Mouse (Mus musculus): ENCODE results near the gene Eno2. TPM values are rescaled to one million over a fixed set of nuclear protein-coding genes. Genes with fewer than 3 reads are reported as not detected.
"Not testable (repeated sequence)": the region's sequence is repeated elsewhere in the genome, so short reads cannot be mapped to it uniquely, and the experiment has no call there.

The Eno2 gene
- polyA plus RNA-seq, 1 experiment from 2014 or later = 6.0 TPM

- no peaks in the 10 kb centered on the region for H3K27me3 ChIP-seq (replicated peaks)
These were observed 42.5 kb upstream of the Eno2 start for GRCm38 (mm10) chr6:124811701-124812560.

GRCm38 (mm10) chr6:124811403-124811665 is 41.9 kb upstream of the Eno2 start:
- Histone ChIP-seq H3K27me3 (replicated peaks) (no peaks in the 10 kb centered on the region), H3K4me2 (no peak overlapping the region), H3K27ac (ENCODE audit: poor library complexity, severe bottlenecking) (0 out of 2 replicates have a peak overlapping the region, but pooled peaks have one; percentile 99), H3K9ac (no peak overlapping the region), H3K9me3 (replicated peaks) (no peaks in the 10 kb centered on the region), H3K36me3 (peaks cover 43% of the 10 kb centered on the region), H3K4me3 (no peak overlapping the region), H3K4me1 (replicated peaks) (peaks cover 64% of the 10 kb centered on the region)
- WGBS = 76% methylated on average over 4 of the region's 4 CpGs
- no peak for ATAC-seq (ENCODE audit: insufficient number of reproducible peaks, low FRiP score)

More at GRCm38 (mm10) chr6:124811701-124812560, 42.5 kb upstream of the Eno2 start:
- no peaks in the 10 kb centered on the region for H3K9me3 ChIP-seq (replicated peaks)
- peak overlapping the region; percentile 99 for H3K27ac ChIP-seq (ENCODE audit: poor library complexity, severe bottlenecking)
- H3K4me3 ChIP-seq = peak overlapping the region; percentile 88
- H3K4me2 ChIP-seq = peak overlapping the region; percentile 80
- 74% methylated on average over 24 of the region's 24 CpGs for WGBS
- H3K9ac ChIP-seq = peak overlapping the region; percentile 97
- peaks cover 59% of the 10 kb centered on the region for H3K4me1 ChIP-seq (replicated peaks)
- peaks cover 49% of the 10 kb centered on the region for H3K36me3 ChIP-seq
- ATAC-seq (ENCODE audit: insufficient number of reproducible peaks, low FRiP score) = no peak

- peaks cover 38% of the 10 kb centered on the region for H3K36me3 ChIP-seq
- H3K9me3 ChIP-seq (replicated peaks); H3K4me3 ChIP-seq; H3K9ac ChIP-seq; H3K27ac ChIP-seq (ENCODE audit: poor library complexity, severe bottlenecking); ATAC-seq (ENCODE audit: insufficient number of reproducible peaks, low FRiP score); H3K27me3 ChIP-seq (replicated peaks): not testable (repeated sequence)
- H3K4me2 ChIP-seq = peak overlapping the region; percentile 84; the same call in 1 of the 2 replicates
- 84% methylated on average over 11 of the region's 11 CpGs for WGBS
- H3K4me1 ChIP-seq (replicated peaks) = peaks cover 69% of the 10 kb centered on the region
These were observed 41.3 kb upstream of the Eno2 start for GRCm38 (mm10) chr6:124810566-124811402.

- Histone ChIP-seq H3K36me3 (peaks cover 30% of the 10 kb centered on the region), H3K9me3 (replicated peaks) (no peaks in the 10 kb centered on the region), H3K4me2 (peak overlapping the region; percentile 84), H3K27ac (ENCODE audit: poor library complexity, severe bottlenecking) (peak overlapping the region; percentile 95), H3K27me3 (replicated peaks) (no peaks in the 10 kb centered on the region), H3K9ac (peak overlapping the region; percentile 79), H3K4me3 (peak overlapping the region; percentile 60), H3K4me1 (replicated peaks) (peaks cover 71% of the 10 kb centered on the region)
- WGBS = 37% methylated on average over 14 of the region's 14 CpGs
- no peak for ATAC-seq (ENCODE audit: insufficient number of reproducible peaks, low FRiP score)
These were observed 40.5 kb upstream of the Eno2 start for GRCm38 (mm10) chr6:124809775-124810538.

- Histone ChIP-seq H3K36me3 (peaks cover 29% of the 10 kb centered on the region), H3K27ac (ENCODE audit: poor library complexity, severe bottlenecking) (peak overlapping the region; percentile 95), H3K4me2 (peak overlapping the region; percentile 84), H3K4me1 (replicated peaks) (peaks cover 65% of the 10 kb centered on the region), H3K9me3 (replicated peaks) (no peaks in the 10 kb centered on the region), H3K9ac (peak overlapping the region; percentile 79), H3K4me3 (peak overlapping the region; percentile 60), H3K27me3 (replicated peaks) (no peaks in the 10 kb centered on the region)
- WGBS = under 1% methylated on average over 35 of the region's 35 CpGs
- peak; percentile 60 for ATAC-seq (ENCODE audit: insufficient number of reproducible peaks, low FRiP score)
These were observed 39.7 kb upstream of the Eno2 start for GRCm38 (mm10) chr6:124809052-124809774.

- Histone ChIP-seq H3K4me1 (replicated peaks) (peaks cover 64% of the 10 kb centered on the region), H3K9ac (peak within 1 kb of the TSS; percentile 79), H3K9me3 (replicated peaks) (no peaks in the 10 kb centered on the region), H3K27ac (ENCODE audit: poor library complexity, severe bottlenecking) (peak within 1 kb of the TSS; percentile 95), H3K36me3 (peaks cover 29% of the 10 kb centered on the region), H3K27me3 (replicated peaks) (no peaks in the 10 kb centered on the region), H3K4me3 (peak within 1 kb of the TSS; percentile 60), H3K4me2 (peak within 1 kb of the TSS; percentile 84)
- peak; percentile 73 for ATAC-seq (ENCODE audit: insufficient number of reproducible peaks, low FRiP score)
- WGBS = 4% methylated on average over 29 of the region's 29 CpGs
These were observed 39.0 kb upstream of the Eno2 start, which contains the start of gene Spsb2 for GRCm38 (mm10) chr6:124808358-124809012. TSS of gene Spsb2 (plus strand) at chr6:124808661.

- Histone ChIP-seq H3K36me3 (peaks cover 29% of the 10 kb centered on the region), H3K4me2 (peak overlapping the region; percentile 84), H3K27me3 (replicated peaks) (no peaks in the 10 kb centered on the region), H3K27ac (ENCODE audit: poor library complexity, severe bottlenecking) (peak overlapping the region; percentile 95), H3K9ac (peak overlapping the region; percentile 79), H3K9me3 (replicated peaks) (no peaks in the 10 kb centered on the region), H3K4me1 (replicated peaks) (peaks cover 62% of the 10 kb centered on the region), H3K4me3 (peak overlapping the region; percentile 60)
- WGBS = 69% methylated on average over 6 of the region's 6 CpGs
- no peak for ATAC-seq (ENCODE audit: insufficient number of reproducible peaks, low FRiP score)
These were observed 38.5 kb upstream of the Eno2 start for GRCm38 (mm10) chr6:124807986-124808357.

- H3K9me3 ChIP-seq (replicated peaks) = no peaks in the 10 kb centered on the region
- peak overlapping the region; percentile 41; the same call in 1 of the 2 replicates for H3K9ac ChIP-seq
- no peak overlapping the region for H3K4me2 ChIP-seq
- no peaks in the 10 kb centered on the region for H3K27me3 ChIP-seq (replicated peaks)
- no peak overlapping the region for H3K4me3 ChIP-seq
- H3K4me1 ChIP-seq (replicated peaks) = peaks cover 56% of the 10 kb centered on the region
- no peak for ATAC-seq (ENCODE audit: insufficient number of reproducible peaks, low FRiP score)
- WGBS = 58% methylated on average over 4 of the region's 4 CpGs
- H3K27ac ChIP-seq (ENCODE audit: poor library complexity, severe bottlenecking) = peak overlapping the region; percentile 95; the same call in 1 of the 2 replicates
- H3K36me3 ChIP-seq = peaks cover 25% of the 10 kb centered on the region
These were observed 37.9 kb upstream of the Eno2 start for GRCm38 (mm10) chr6:124807366-124807765.

- WGBS = 81% methylated on average over 7 of the region's 7 CpGs
- peaks cover 49% of the 10 kb centered on the region for H3K4me1 ChIP-seq (replicated peaks)
- H3K9ac ChIP-seq = 0 out of 2 replicates have a peak overlapping the region, but pooled peaks have one; percentile 5
These were observed 37.1 kb upstream of the Eno2 start for GRCm38 (mm10) chr6:124806446-124807140.

More at GRCm38 (mm10) chr6:124806446-124807140, 37.1 kb upstream of the Eno2 start:
- Histone ChIP-seq H3K27ac (ENCODE audit: poor library complexity, severe bottlenecking) (peak overlapping the region; percentile 96), H3K4me2 (peak overlapping the region; percentile 83), H3K36me3 (peaks cover 17% of the 10 kb centered on the region), H3K9me3 (replicated peaks) (no peaks in the 10 kb centered on the region), H3K27me3 (replicated peaks) (no peaks in the 10 kb centered on the region), H3K4me3 (peak overlapping the region; percentile 58; the same call in 1 of the 2 replicates)
- ATAC-seq (ENCODE audit: insufficient number of reproducible peaks, low FRiP score) = no peak
